Mouse (Mus musculus) C2C12 (cell line): ENCODE results near the gene Rrp15. TPM values are rescaled to one million over a fixed set of nuclear protein-coding genes. Genes with fewer than 3 reads are reported as not detected.

Source experiments
- H3K27me3 ChIP-seq: one replicate; pipeline ENCODE4 v1.6.1; 2011; ENCODE audit not compliant: control insufficient read depth, insufficient read depth, insufficient read length
- H3K36me3 ChIP-seq: one replicate; pipeline ENCODE4 v1.6.1; 2011; ENCODE audit not compliant: control insufficient read depth, insufficient read depth
- H3K4me3 ChIP-seq: one replicate; pipeline ENCODE4 v1.5.1; 2011; ENCODE audit warnings: mild to moderate bottlenecking, control low read depth; ENCODE audit not compliant: poor library complexity, insufficient read depth, severe bottlenecking
- H3K79me2 ChIP-seq: one replicate; pipeline ENCODE4 v1.6.1; 2011; ENCODE audit not compliant: control insufficient read depth, insufficient read depth
- H3K79me3 ChIP-seq: one replicate; pipeline ENCODE4 v1.6.1; 2011; ENCODE audit warnings: low read depth, control low read depth
- H3ac ChIP-seq: one replicate; pipeline ENCODE3; 2011; ENCODE audit warnings: low read depth; ENCODE audit not compliant: control insufficient read depth, insufficient read length
- CEBPB ChIP-seq: IDR thresholded peaks from one replicate; pipeline ENCODE4 v1.6.1; 2011; ENCODE audit warnings: low read depth, mild to moderate bottlenecking, control low read depth, moderate library complexity
- CTCF ChIP-seq: IDR thresholded peaks from one replicate; pipeline ENCODE4 v1.5.1; 2011; ENCODE audit not compliant: control insufficient read depth, insufficient read depth, insufficient read length
- FOSL1 ChIP-seq: IDR thresholded peaks from one replicate; pipeline ENCODE4 v1.8.0; 2011; ENCODE audit warnings: mild to moderate bottlenecking, low read length; ENCODE audit not compliant: poor library complexity, insufficient read depth, severe bottlenecking
- MAX ChIP-seq: IDR thresholded peaks from one replicate; pipeline ENCODE4 v1.6.1; 2011; ENCODE audit warnings: mild to moderate bottlenecking, control low read depth
- MYOD1 ChIP-seq: IDR thresholded peaks from one replicate; pipeline ENCODE4 v1.6.1; 2011; ENCODE audit warnings: low read depth; ENCODE audit not compliant: control insufficient read depth, insufficient read length
- MYOG ChIP-seq: IDR thresholded peaks from one replicate; pipeline ENCODE4 v1.6.1; 2011; ENCODE audit not compliant: control insufficient read depth, insufficient read length; ENCODE audit errors: extremely low read depth
- USF1 ChIP-seq: IDR thresholded peaks from one replicate; pipeline ENCODE4 v1.6.1; 2011; ENCODE audit warnings: low read depth, mild to moderate bottlenecking, control low read depth, moderate library complexity
- polyA plus RNA-seq: library from polyadenylated mRNA; unstranded; fragments of >200 nt; fragmentation: generic; extraction: Trizol; gene quantifications from one replicate; pipeline ENCODE4 v1.2.1, GENCODE M21; 2012; ENCODE audit warnings: missing spikeins

The Rrp15 gene
- polyA plus RNA-seq, 1 experiment, result 31.0 TPM

- no peak overlapping the region for H3ac ChIP-seq
- peaks cover 68% of the 10 kb centered on the region for H3K79me2 ChIP-seq
- no peak overlapping the region for H3K4me3 ChIP-seq
- H3K27me3 ChIP-seq, result no peaks in the 10 kb centered on the region
- TF ChIP-seq MYOG (no peak), FOSL1 (no peak), MYOD1 (no peak), USF1 (no peak), MAX (no peak), CEBPB (no peak), CTCF (no peak)
- H3K36me3 ChIP-seq, result peaks cover 60% of the 10 kb centered on the region
- H3K79me3 ChIP-seq, result peaks cover 55% of the 10 kb centered on the region
Measured at GRCm38 (mm10) chr1:186739828-186740227, 9.3 kb downstream of the Rrp15 start.

GRCm38 (mm10) chr1:186735537-186735936 is 13.6 kb downstream of the Rrp15 start:
- H3K36me3 ChIP-seq, result peaks cover 68% of the 10 kb centered on the region
- peaks cover 19% of the 10 kb centered on the region for H3K79me3 ChIP-seq
- no peaks in the 10 kb centered on the region for H3K27me3 ChIP-seq
- TF ChIP-seq CEBPB, result no peak
- no peak for TF ChIP-seq MYOD1
- TF ChIP-seq MYOG, result no peak
- TF ChIP-seq CTCF, result no peak
- TF ChIP-seq FOSL1, result no peak
- TF ChIP-seq MAX, result no peak
- no peak for TF ChIP-seq USF1
- peaks cover 36% of the 10 kb centered on the region for H3K79me2 ChIP-seq
- no peak overlapping the region for H3ac ChIP-seq
- no peak overlapping the region for H3K4me3 ChIP-seq

GRCm38 (mm10) chr1:186733052-186733451 is 16.1 kb downstream of the Rrp15 start:
- H3K79me2 ChIP-seq, result peaks cover 33% of the 10 kb centered on the region
- no peak overlapping the region for H3K4me3 ChIP-seq
- TF ChIP-seq MYOD1 (no peak), CEBPB (no peak), FOSL1 (no peak), MAX (no peak), MYOG (no peak), CTCF (no peak), USF1 (no peak)
- no peaks in the 10 kb centered on the region for H3K27me3 ChIP-seq
- peaks cover 26% of the 10 kb centered on the region for H3K79me3 ChIP-seq
- H3K36me3 ChIP-seq, result peaks cover 64% of the 10 kb centered on the region
- H3ac ChIP-seq, result no peak overlapping the region

- H3K79me3 ChIP-seq, result peaks cover 39% of the 10 kb centered on the region
- no peak overlapping the region for H3ac ChIP-seq
- TF ChIP-seq USF1, result no peak
- TF ChIP-seq FOSL1, result no peak
- TF ChIP-seq CTCF, result no peak
- TF ChIP-seq MYOD1, result no peak
- no peak for TF ChIP-seq MYOG
- no peak for TF ChIP-seq MAX
- no peak for TF ChIP-seq CEBPB
- peaks cover 59% of the 10 kb centered on the region for H3K79me2 ChIP-seq
- no peak overlapping the region for H3K4me3 ChIP-seq
- H3K27me3 ChIP-seq, result no peaks in the 10 kb centered on the region
- H3K36me3 ChIP-seq, result peaks cover 31% of the 10 kb centered on the region
Measured at GRCm38 (mm10) chr1:186728778-186729177, 20.4 kb downstream of the Rrp15 start.

GRCm38 (mm10) chr1:186726117-186726516 is 23.0 kb downstream of the Rrp15 start:
- TF ChIP-seq MYOD1, result no peak
- no peak for TF ChIP-seq MAX
- no peak for TF ChIP-seq CEBPB
- no peak for TF ChIP-seq MYOG
- no peak for TF ChIP-seq USF1
- TF ChIP-seq FOSL1, result no peak
- TF ChIP-seq CTCF, result no peak
- H3ac ChIP-seq, result no peak overlapping the region
- H3K79me3 ChIP-seq, result peaks cover 42% of the 10 kb centered on the region
- H3K4me3 ChIP-seq, result no peak overlapping the region
- peaks cover 72% of the 10 kb centered on the region for H3K79me2 ChIP-seq
- H3K27me3 ChIP-seq, result no peaks in the 10 kb centered on the region
- H3K36me3 ChIP-seq, result peaks cover 26% of the 10 kb centered on the region

GRCm38 (mm10) chr1:186722299-186722698 is 26.9 kb downstream of the Rrp15 start:
- no peak overlapping the region for H3K4me3 ChIP-seq
- peaks cover 19% of the 10 kb centered on the region for H3K79me3 ChIP-seq
- peaks cover 42% of the 10 kb centered on the region for H3K36me3 ChIP-seq
- H3ac ChIP-seq, result no peak overlapping the region
- TF ChIP-seq MYOD1 (no peak), FOSL1 (no peak), MYOG (no peak), CEBPB (no peak), USF1 (no peak), MAX (no peak), CTCF (no peak)
- H3K27me3 ChIP-seq, result no peaks in the 10 kb centered on the region
- peaks cover 46% of the 10 kb centered on the region for H3K79me2 ChIP-seq
